Mouse (Mus musculus): ENCODE measurements around the gene Homer2.

DNA sequence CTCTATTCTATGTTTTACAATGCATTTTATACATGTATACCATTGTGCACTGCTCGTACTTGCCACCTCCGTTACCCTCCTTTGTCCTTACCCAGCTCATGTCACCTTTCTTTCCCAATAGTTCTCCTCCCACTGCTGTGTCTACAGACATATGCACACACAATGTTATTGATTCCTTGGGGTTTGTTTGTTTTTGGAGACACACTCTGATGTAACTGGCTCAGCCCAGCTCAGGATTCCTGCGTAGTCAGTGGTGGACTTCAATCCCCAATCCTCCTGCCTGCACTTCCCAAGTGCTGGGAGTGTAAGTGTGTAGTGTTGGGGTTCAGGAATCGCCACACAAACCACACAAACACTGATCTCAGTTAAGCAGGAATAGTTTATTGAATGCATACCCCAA lies 120.1 kb downstream of the Homer2 start:
- no peak for TF ChIP-seq CHD2 (IDR thresholded peaks at IDR 0.05; ENCODE audit: low read length)
- TF ChIP-seq ETS1 (conservative IDR thresholded peaks at IDR 0.05; ENCODE audit: low read depth, low read length): no peak
- TF ChIP-seq CTCF (conservative IDR thresholded peaks at IDR 0.05 in 1 of 2, IDR thresholded peaks at IDR 0.05 in 1 of 2; ENCODE audit: low read depth in 2 of 2, low read length in 2 of 2): no peak
- TF ChIP-seq ELF1 (IDR thresholded peaks at IDR 0.05; ENCODE audit: low read depth, low read length): no peak
- no peak for TF ChIP-seq MAFK (IDR thresholded peaks at IDR 0.05; ENCODE audit: insufficient replicate concordance, low read length)
- no peak for TF ChIP-seq POLR2A (IDR thresholded peaks at IDR 0.05; ENCODE audit: low read depth, low read length)
- TF ChIP-seq HCFC1 (IDR thresholded peaks at IDR 0.05; ENCODE audit: low read depth, low read length): no peak
- no peak for TF ChIP-seq USF2 (conservative IDR thresholded peaks at IDR 0.05; ENCODE audit: low read depth, low read length)
